Comparison of ENCODE assay signal across 25 mouse cellular contexts in the genomic region with DNA sequence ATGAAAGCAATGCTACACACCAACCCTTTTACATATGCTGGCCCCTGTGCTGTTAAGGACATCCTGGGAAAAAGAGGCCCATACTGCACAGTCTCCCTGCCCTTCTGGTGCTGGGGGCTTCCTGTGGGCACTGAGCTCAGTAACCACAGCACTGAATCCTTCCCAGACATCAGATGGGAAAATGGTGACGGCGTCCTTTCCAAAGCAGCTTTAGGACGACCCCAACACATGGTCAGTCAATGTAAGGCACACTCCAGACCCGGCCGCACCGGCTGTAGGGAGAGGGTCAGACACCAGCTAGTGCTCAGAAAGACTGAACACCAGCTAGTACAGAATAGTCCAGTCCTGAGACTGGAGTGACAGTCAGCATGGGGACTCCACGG. TPM values are rescaled to one million over a fixed set of nuclear protein-coding genes. Genes with fewer than 3 reads are reported as not detected.
A peak's percentile ranks its signal among the peaks of the same experiment; 100 is the strongest.
DNase-seq lines count a peak whose midpoint lies in the region; ATAC-seq and TF ChIP-seq lines count a peak whose summit lies in the region.
"Had no signal": no experiment of that assay in that cellular context is flagged by ENCODE, and none has a peak within 500 bp of the region (broad histone marks: within the 10 kb centered on the region; RNA-seq: fewer than 3 reads in every experiment).

No protein-coding gene starts in this region.

- H3K9ac ChIP-seq in embryonic facial prominence, embryonic 12.5 days: no peak overlapping the region
- 0 out of 2 replicates have a peak overlapping the region, but pooled peaks have one; percentile 37 for H3K9ac ChIP-seq in liver, embryonic 11.5 days (ENCODE audit: low read depth, low read length)
- H3K9ac ChIP-seq in liver, postnatal 0 days (replicated peaks): no peak overlapping the region
- H3K9ac ChIP-seq: embryonic facial prominence, embryonic 13.5 days; forebrain, embryonic 12.5 days; forebrain, embryonic 15.5 days; heart, embryonic 12.5 days; heart, embryonic 15.5 days; hindbrain, embryonic 14.5 days had no signal

- no peaks in the 10 kb centered on the region for H3K9me3 ChIP-seq in embryonic facial prominence, embryonic 12.5 days
- peaks cover 1% of the 10 kb centered on the region; the same call in 1 of the 2 replicates for H3K9me3 ChIP-seq in embryonic facial prominence, embryonic 10.5 days
- H3K9me3 ChIP-seq in liver, embryonic 11.5 days (ENCODE audit: control insufficient read depth, low read length): no peaks in the 10 kb centered on the region
- H3K9me3 ChIP-seq in liver, postnatal 0 days (ENCODE audit: low read length): no peaks in the 10 kb centered on the region
- H3K9me3 ChIP-seq: embryonic facial prominence, embryonic 13.5 days; forebrain, embryonic 15.5 days; heart, embryonic 12.5 days; heart, embryonic 15.5 days had no signal

- ATAC-seq in embryonic facial prominence, embryonic 12.5 days (ENCODE audit: insufficient number of reproducible peaks, insufficient read depth, low FRiP score, low TSS enrichment): no peak
- ATAC-seq in liver, embryonic 11.5 days (replicated peaks; ENCODE audit: low FRiP score): no peak
- no peak for ATAC-seq in liver, postnatal 0 days
- ATAC-seq: forebrain, embryonic 15.5 days; hindbrain, postnatal 0 days; inflammation-experienced regulatory T-cells, adult 6 months; intestine, embryonic 16.5 days; Patski had no signal

- no peak for TF ChIP-seq EP300 in liver, postnatal 0 days (IDR thresholded peaks at IDR 0.05; ENCODE audit: low read depth)

- H3K27me3 ChIP-seq in cerebellum, adult 2 months (ENCODE audit: control insufficient read depth, insufficient read depth, low read length): no peaks in the 10 kb centered on the region
- H3K27me3 ChIP-seq in embryonic facial prominence, embryonic 12.5 days: no peaks in the 10 kb centered on the region
- H3K27me3 ChIP-seq in embryonic facial prominence, embryonic 10.5 days (replicated peaks; ENCODE audit: low read depth, poor library complexity, severe bottlenecking): no peaks in the 10 kb centered on the region
- H3K27me3 ChIP-seq in liver, embryonic 11.5 days (replicated peaks; ENCODE audit: control insufficient read depth, insufficient read depth, low read length): no peaks in the 10 kb centered on the region
- no peaks in the 10 kb centered on the region for H3K27me3 ChIP-seq in liver, postnatal 0 days (ENCODE audit: insufficient read depth, low read length)
- no peaks in the 10 kb centered on the region for H3K27me3 ChIP-seq in testis, adult 2 months (ENCODE audit: control insufficient read depth, insufficient read depth, low read length)
- H3K27me3 ChIP-seq: embryonic facial prominence, embryonic 13.5 days; forebrain, embryonic 12.5 days; forebrain, embryonic 15.5 days; heart, embryonic 12.5 days; heart, embryonic 15.5 days had no signal

- peaks cover 19% of the 10 kb centered on the region for H3K4me1 ChIP-seq in cerebellum, adult 2 months (ENCODE audit: control insufficient read depth, insufficient read depth, low read length)
- no peaks in the 10 kb centered on the region for H3K4me1 ChIP-seq in embryonic facial prominence, embryonic 12.5 days
- H3K4me1 ChIP-seq in embryonic facial prominence, embryonic 10.5 days: no peaks in the 10 kb centered on the region
- H3K4me1 ChIP-seq in liver, embryonic 11.5 days (replicated peaks; ENCODE audit: control insufficient read depth, insufficient read depth, low read length): peaks cover 21% of the 10 kb centered on the region
- H3K4me1 ChIP-seq in liver, postnatal 0 days (ENCODE audit: insufficient read depth): no peaks in the 10 kb centered on the region
- peaks cover 10% of the 10 kb centered on the region for H3K4me1 ChIP-seq in testis, adult 2 months (ENCODE audit: control insufficient read depth, insufficient read depth, low read length)
- H3K4me1 ChIP-seq: forebrain, embryonic 12.5 days; forebrain, embryonic 15.5 days had no signal

- no peak for DNase-seq in cerebellum, adult 2 months
- DNase-seq in cerebellum, postnatal 14 days: no peak
- no peak for DNase-seq in embryonic facial prominence, embryonic 10.5 days (ENCODE audit: low spot score)
- no peak for DNase-seq in liver, embryonic 11.5 days (ENCODE audit: low spot score)
- no peak for DNase-seq in liver, postnatal 0 days
- no peak for DNase-seq in testis, postnatal 14 days (ENCODE audit: low spot score)
- DNase-seq: adrenal gland, postnatal 10 days; adrenal gland, postnatal 36 days; cerebellum, adult 18-20 months; gastrocnemius, postnatal 25 days; heart, postnatal 10 days; heart, postnatal 4 days had no signal

- no peak overlapping the region for H3K4me2 ChIP-seq in embryonic facial prominence, embryonic 12.5 days (replicated peaks)
- H3K4me2 ChIP-seq in liver, embryonic 11.5 days: peak overlapping the region; percentile 4; the same call in 1 of the 2 replicates
- no peak overlapping the region for H3K4me2 ChIP-seq in liver, postnatal 0 days (ENCODE audit: low read depth, low read length)
- H3K4me2 ChIP-seq: embryonic facial prominence, embryonic 13.5 days; forebrain, embryonic 12.5 days; forebrain, embryonic 15.5 days; heart, embryonic 12.5 days; heart, embryonic 15.5 days; hindbrain, embryonic 14.5 days had no signal

- H3K4me3 ChIP-seq in cerebellum, adult 2 months (replicated peaks; ENCODE audit: insufficient read depth, low read depth, low read length): no peak overlapping the region
- H3K4me3 ChIP-seq in embryonic facial prominence, embryonic 12.5 days: no peak overlapping the region
- no peak overlapping the region for H3K4me3 ChIP-seq in embryonic facial prominence, embryonic 10.5 days
- H3K4me3 ChIP-seq in liver, embryonic 11.5 days (ENCODE audit: low read depth, low read length): no peak overlapping the region
- no peak overlapping the region for H3K4me3 ChIP-seq in liver, postnatal 0 days (ENCODE audit: low read depth, low read length)
- no peak overlapping the region for H3K4me3 ChIP-seq in testis, adult 2 months (ENCODE audit: control insufficient read depth, low read depth, low read length)
- H3K4me3 ChIP-seq: embryonic facial prominence, embryonic 13.5 days; erythroblast, embryonic 14.5 days; forebrain, embryonic 12.5 days; forebrain, embryonic 15.5 days; heart, embryonic 12.5 days; heart, embryonic 15.5 days had no signal

- no peak for TF ChIP-seq POLR2A in cerebellum, adult 2 months (IDR thresholded peaks at IDR 0.05; ENCODE audit: borderline replicate concordance, insufficient read depth, low read length)
- TF ChIP-seq POLR2A in testis, adult 2 months (IDR thresholded peaks at IDR 0.05; ENCODE audit: control insufficient read depth, low read depth, low read length): no peak

- H3K36me3 ChIP-seq in embryonic facial prominence, embryonic 12.5 days: no peaks in the 10 kb centered on the region
- no peaks in the 10 kb centered on the region for H3K36me3 ChIP-seq in embryonic facial prominence, embryonic 10.5 days (replicated peaks)
- no peaks in the 10 kb centered on the region for H3K36me3 ChIP-seq in liver, embryonic 11.5 days (ENCODE audit: control insufficient read depth, insufficient read depth, low read length)
- no peaks in the 10 kb centered on the region for H3K36me3 ChIP-seq in liver, postnatal 0 days (replicated peaks; ENCODE audit: insufficient read depth, low read length)
- H3K36me3 ChIP-seq in testis, adult 2 months (ENCODE audit: control insufficient read depth, insufficient read depth, low read length): no peaks in the 10 kb centered on the region
- H3K36me3 ChIP-seq: embryonic facial prominence, embryonic 13.5 days; forebrain, embryonic 12.5 days; forebrain, embryonic 15.5 days; heart, embryonic 12.5 days; heart, embryonic 15.5 days had no signal

- no peak for TF ChIP-seq CTCF in cerebellum, adult 2 months (IDR thresholded peaks at IDR 0.05; ENCODE audit: borderline replicate concordance, insufficient read depth, low read depth, low read length)
- TF ChIP-seq CTCF in liver, postnatal 0 days (IDR thresholded peaks at IDR 0.05; ENCODE audit: low read depth): no peak
- no peak for TF ChIP-seq CTCF in testis, adult 2 months (IDR thresholded peaks at IDR 0.05; ENCODE audit: control insufficient read depth, insufficient read depth, insufficient replicate concordance, low read depth, low read length)

- H3K27ac ChIP-seq in cerebellum, adult 2 months (ENCODE audit: insufficient read depth, low read length): peak overlapping the region; percentile 37; the same call in 1 of the 2 replicates
- 0 out of 2 replicates have a peak overlapping the region, but pooled peaks have one; percentile 8 for H3K27ac ChIP-seq in embryonic facial prominence, embryonic 12.5 days
- H3K27ac ChIP-seq in embryonic facial prominence, embryonic 10.5 days (replicated peaks): no peak overlapping the region
- H3K27ac ChIP-seq in liver, embryonic 11.5 days (ENCODE audit: low read depth, low read length): no peak overlapping the region
- H3K27ac ChIP-seq in liver, postnatal 0 days (ENCODE audit: low read depth): no peak overlapping the region
- peak overlapping the region; percentile 39; the same call in 1 of the 2 replicates for H3K27ac ChIP-seq in testis, adult 2 months (ENCODE audit: control insufficient read depth, insufficient read depth, low read depth, low read length)
- H3K27ac ChIP-seq: embryonic facial prominence, embryonic 13.5 days; forebrain, embryonic 12.5 days; forebrain, embryonic 15.5 days; hindbrain, embryonic 14.5 days; hindbrain, postnatal 0 days had no signal

- WGBS in cerebellum, adult 2 months: 68% methylated on average over 7 of the region's 7 CpGs
- 88% methylated on average over 7 of the region's 7 CpGs for WGBS in embryonic facial prominence, embryonic 12.5 days
- 93% methylated on average over 7 of the region's 7 CpGs for WGBS in embryonic facial prominence, embryonic 10.5 days
- WGBS in liver, embryonic 11.5 days: 86% methylated on average over 7 of the region's 7 CpGs
- 90% methylated on average over 7 of the region's 7 CpGs for WGBS in liver, postnatal 0 days (ENCODE audit: insufficient replicate concordance)

RNA-seq across cellular contexts. Expression of gene Pip5k1b, which starts 13.4 kb away (rescaled TPM):
- polyA plus RNA-seq in cerebellum, adult 2 months (2012; rRNA removed): 36.3 and 41.9 TPM in 2 replicates
- 1.9 and 2.0 TPM in 2 replicates for polyA plus RNA-seq in embryonic facial prominence, embryonic 12.5 days (2016; fragmentation: Nextera tagmentation; extraction: Ambion mirVana)
- polyA plus RNA-seq in embryonic facial prominence, embryonic 10.5 days (2016; fragmentation: Nextera tagmentation; extraction: Ambion mirVana): 1.1 and 1.2 TPM in 2 replicates
- polyA plus RNA-seq in liver, embryonic 11.5 days (2014; fragmentation: Nextera tagmentation; extraction: Ambion mirVana): 5.6 and 7.1 TPM in 2 replicates
- polyA plus RNA-seq in liver, postnatal 0 days (2015; fragmentation: Nextera tagmentation; extraction: Ambion mirVana): 3.0 and 4.4 TPM in 2 replicates
- 5.1 and 6.1 TPM in 2 replicates for polyA plus RNA-seq in testis, adult 2 months (2012; rRNA removed)

Comparison
In these comparisons a context has a peak if more than half of its experiments do, and no peak if none do; other contexts are left out.
1. H3K27ac ChIP-seq: peak in cerebellum, adult 2 months (single experiment), embryonic facial prominence, embryonic 12.5 days (single experiment) and testis, adult 2 months (single experiment); none in embryonic facial prominence, embryonic 10.5 days (single experiment), liver, embryonic 11.5 days (single experiment) and liver, postnatal 0 days (single experiment).